Mouse (Mus musculus) heart, embryonic 12.5 days (tissue): ENCODE data around the gene Gm10272. TPM values are rescaled to one million over a fixed set of nuclear protein-coding genes. Genes with fewer than 3 reads are reported as not detected.
"Not testable (repeated sequence)": the region's sequence is repeated elsewhere in the genome, so short reads cannot be mapped to it uniquely, and the experiment has no call there.

ENCODE experiments used
- ATAC-seq: fragments of 200-750 bp; cut with Nextera tagmentation; 2 replicates; pipeline ENCODE4 v1.8.0; 2017; ENCODE audit warnings: moderate TSS enrichment, moderate library complexity; ENCODE audit not compliant: insufficient number of reproducible peaks, low FRiP score
- H3K27ac ChIP-seq: fragments of 300-500 bp; sonication (generic); 2 replicates; pipeline ENCODE4 v1.5.1; 2016; ENCODE audit warnings: mild to moderate bottlenecking, moderate library complexity; ENCODE audit not compliant: poor library complexity, severe bottlenecking
- H3K27me3 ChIP-seq: fragments of 300-500 bp; sonication (generic); replicated peaks from 2 replicates; pipeline ENCODE4 v1.6.1; 2016; ENCODE audit warnings: mild to moderate bottlenecking, moderate library complexity
- H3K36me3 ChIP-seq: fragments of 300-500 bp; sonication (generic); 2 replicates; pipeline ENCODE4 v1.6.1; 2016; ENCODE audit warnings: mild to moderate bottlenecking, moderate library complexity
- H3K4me1 ChIP-seq: fragments of 300-500 bp; sonication (generic); replicated peaks from 2 replicates; pipeline ENCODE4 v1.6.1; 2016; ENCODE audit warnings: mild to moderate bottlenecking
- H3K4me2 ChIP-seq: fragments of 300-500 bp; sonication (generic); 2 replicates; pipeline ENCODE4 v1.6.1; 2016; ENCODE audit warnings: mild to moderate bottlenecking, moderate library complexity
- H3K4me3 ChIP-seq: fragments of 300-500 bp; sonication (generic); 2 replicates; pipeline ENCODE4 v1.5.1; 2016; ENCODE audit warnings: mild to moderate bottlenecking
- H3K9ac ChIP-seq: fragments of 300-500 bp; sonication (generic); 2 replicates; pipeline ENCODE4 v1.6.1; 2016; ENCODE audit warnings: mild to moderate bottlenecking, moderate library complexity
- H3K9me3 ChIP-seq: fragments of 300-500 bp; sonication (generic); replicated peaks from 2 replicates; pipeline ENCODE4 v1.6.1; 2016; ENCODE audit warnings: mild to moderate bottlenecking, moderate library complexity
- WGBS: fragments of 180-500 bp; shearing (Covaris S2); methylation state at CpG from one replicate; pipeline ENCODE4 v1.1.7; 2016; 5-methylcytosine and 5-hydroxymethylcytosine counted together
- polyA plus RNA-seq: library from polyadenylated mRNA; unstranded; fragments of >200 nt; fragmentation: Nextera tagmentation; extraction: Ambion mirVana; gene quantifications from 2 replicates; pipeline ENCODE4 v1.2.1, GENCODE M21; 2016

Gene Gm10272
- polyA plus RNA-seq, 1 experiment from 2014 or later = not detected

DNA sequence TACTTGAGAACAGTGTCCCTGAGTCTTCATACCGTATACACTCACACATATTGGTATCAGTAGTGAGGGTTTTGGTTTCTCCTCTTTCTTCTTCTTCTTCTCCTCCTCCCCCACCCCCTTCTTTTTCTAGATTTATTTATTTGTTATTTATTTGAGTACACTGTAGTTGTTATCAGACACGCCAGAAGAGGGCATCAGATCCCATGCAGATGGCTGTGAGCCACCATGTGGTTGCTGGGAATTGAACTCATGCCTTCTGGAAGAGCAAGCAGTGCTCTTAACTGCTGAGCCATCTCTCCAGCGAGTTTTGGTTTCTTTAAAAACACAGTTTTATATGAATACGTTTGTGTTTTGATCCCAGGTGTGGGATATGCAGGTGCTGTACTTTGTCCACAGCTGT, 21.9 kb downstream of the Gm10272 start:
- ATAC-seq = no peak
- Histone ChIP-seq H3K27ac (no peak overlapping the region), H3K9me3 (no peaks in the 10 kb centered on the region), H3K9ac (no peak overlapping the region), H3K4me2 (no peak overlapping the region), H3K36me3 (no peaks in the 10 kb centered on the region), H3K4me3 (no peak overlapping the region), H3K27me3 (no peaks in the 10 kb centered on the region; the same call in 1 of the 2 replicates), H3K4me1 (no peaks in the 10 kb centered on the region)
- WGBS = 65% methylated on average over 4 of the region's 4 CpGs

GRCm38 (mm10) chr10:77729241-77729640, 22.8 kb downstream of the Gm10272 start:
- no peaks in the 10 kb centered on the region for H3K36me3 ChIP-seq
- no peaks in the 10 kb centered on the region for H3K9me3 ChIP-seq
- H3K27me3 ChIP-seq = no peaks in the 10 kb centered on the region; the same call in 1 of the 2 replicates
- H3K4me2 ChIP-seq = no peak overlapping the region
- H3K4me3 ChIP-seq = no peak overlapping the region
- H3K27ac ChIP-seq = no peak overlapping the region
- no peaks in the 10 kb centered on the region for H3K4me1 ChIP-seq
- no peak for ATAC-seq
- 46% methylated on average over 4 of the region's 4 CpGs for WGBS
- no peak overlapping the region for H3K9ac ChIP-seq

- peaks cover 10% of the 10 kb centered on the region for H3K9me3 ChIP-seq
- ATAC-seq = no peak
- H3K27me3 ChIP-seq = no peaks in the 10 kb centered on the region
- no peaks in the 10 kb centered on the region for H3K4me1 ChIP-seq
- no peak overlapping the region for H3K4me3 ChIP-seq
- no peaks in the 10 kb centered on the region; the same call in 1 of the 2 replicates for H3K36me3 ChIP-seq
- WGBS = 91% methylated on average over 1 of the region's 1 CpGs
- no peak overlapping the region for H3K27ac ChIP-seq
- no peak overlapping the region for H3K9ac ChIP-seq
- no peak overlapping the region for H3K4me2 ChIP-seq
These were observed 29.5 kb downstream of the Gm10272 start for GRCm38 (mm10) chr10:77735928-77736327.

- H3K4me1 ChIP-seq = no peaks in the 10 kb centered on the region
- no peaks in the 10 kb centered on the region; the same call in 1 of the 2 replicates for H3K36me3 ChIP-seq
- peaks cover 10% of the 10 kb centered on the region for H3K9me3 ChIP-seq
- no peaks in the 10 kb centered on the region for H3K27me3 ChIP-seq
- no peak overlapping the region for H3K4me2 ChIP-seq
- no peak overlapping the region for H3K27ac ChIP-seq
- no peak overlapping the region for H3K9ac ChIP-seq
- 73% methylated on average over 4 of the region's 4 CpGs for WGBS
- no peak for ATAC-seq
- no peak overlapping the region for H3K4me3 ChIP-seq
These were observed 32.5 kb downstream of the Gm10272 start for GRCm38 (mm10) chr10:77738929-77739328.

DNA sequence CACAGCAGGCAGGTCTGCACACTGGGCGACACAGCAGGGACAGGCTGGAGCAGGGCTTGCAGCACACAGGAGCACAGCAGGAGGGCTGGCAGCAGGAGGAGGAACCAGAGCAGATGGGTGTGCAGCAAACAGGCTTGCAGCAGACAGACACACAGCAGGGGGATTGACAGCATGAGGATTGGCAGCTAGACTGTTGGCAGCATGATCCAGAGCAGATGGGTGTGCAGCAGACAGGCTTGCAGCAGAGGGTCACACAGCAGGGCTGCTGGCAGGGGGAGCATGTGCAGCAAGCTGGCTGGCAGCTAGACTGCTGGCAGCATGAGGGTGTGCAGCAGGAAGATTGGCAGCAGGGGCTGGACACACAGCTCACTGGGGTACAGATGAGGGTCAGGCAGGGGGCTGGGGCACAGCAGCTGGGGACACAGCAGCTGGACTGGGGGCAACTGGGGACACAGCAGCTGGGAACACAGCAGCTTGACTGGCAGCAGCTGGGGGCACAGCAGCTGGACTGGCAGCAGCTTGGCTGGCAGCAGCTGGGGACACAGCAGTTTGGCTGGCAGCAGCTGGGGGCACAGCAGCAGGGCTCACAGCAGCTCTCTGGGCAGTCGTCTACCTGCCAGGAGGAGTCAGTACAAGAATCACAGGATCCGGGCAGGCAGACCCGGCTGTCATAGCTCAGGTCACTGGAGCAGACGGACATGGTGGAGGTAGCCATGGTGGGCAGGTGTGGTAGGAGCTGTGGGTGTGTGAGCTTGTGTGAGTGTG, 35.7 kb downstream of the Gm10272 start, which contains the start of gene Gm18596:
Gene Gm18596 (minus strand): TSS at position 715 of the 765 bp plus-strand sequence.
- H3K36me3 ChIP-seq, H3K9ac ChIP-seq, H3K4me3 ChIP-seq, H3K9me3 ChIP-seq, H3K4me1 ChIP-seq, H3K4me2 ChIP-seq, H3K27ac ChIP-seq, H3K27me3 ChIP-seq, ATAC-seq: not testable (repeated sequence)
- WGBS = 54% methylated on average over 5 of the region's 5 CpGs

DNA sequence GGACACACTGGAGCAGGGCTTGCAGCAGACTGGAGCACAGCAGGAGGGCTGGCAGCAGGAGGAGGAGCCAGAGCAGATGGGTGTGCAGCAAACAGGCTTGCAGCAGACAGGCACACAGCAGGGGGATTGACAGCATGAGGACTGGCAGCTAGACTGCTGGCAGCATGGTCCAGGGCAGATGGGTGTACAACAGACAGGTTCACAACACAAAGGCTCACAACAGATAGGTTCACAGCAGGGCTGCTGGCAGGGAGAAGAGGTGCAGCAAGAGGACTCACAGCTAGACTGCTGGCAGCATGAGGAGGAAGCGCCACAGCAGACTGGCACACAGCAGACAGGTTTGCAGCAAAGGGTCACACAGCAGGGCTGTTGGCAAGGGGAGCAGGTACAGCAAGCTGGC, 44.3 kb downstream of the Gm10272 start:
- not testable (repeated sequence) for H3K4me2 ChIP-seq, H3K27me3 ChIP-seq, ATAC-seq, H3K36me3 ChIP-seq, H3K9ac ChIP-seq, H3K27ac ChIP-seq, H3K4me1 ChIP-seq, H3K4me3 ChIP-seq
- H3K9me3 ChIP-seq = peaks cover 13% of the 10 kb centered on the region
- WGBS = 67% methylated on average over 1 of the region's 1 CpGs

DNA sequence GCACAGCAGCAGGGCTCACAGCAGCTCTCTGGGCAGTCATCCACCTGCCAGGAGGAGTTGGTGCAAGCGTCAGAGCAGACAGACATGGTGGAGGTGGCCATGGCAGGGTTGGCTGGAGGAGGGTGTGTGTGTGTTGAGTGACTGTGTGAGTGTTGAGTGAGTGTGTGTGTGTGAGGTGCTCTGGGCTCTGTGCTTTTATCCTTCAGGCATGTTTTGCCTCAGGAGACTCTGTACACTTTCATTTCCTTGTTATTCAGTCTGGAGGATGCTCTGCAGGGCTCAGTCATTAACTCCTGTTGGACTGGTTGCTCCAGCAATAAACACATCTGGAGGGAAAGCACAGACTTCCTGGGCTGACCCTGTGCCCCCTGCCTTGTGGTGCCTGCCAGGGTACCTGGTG, 44.8 kb downstream of the Gm10272 start, which contains the start of gene Gm9736:
Gene Gm9736 (minus strand): TSS at position 101 of the 400 bp plus-strand sequence.
- not testable (repeated sequence) for H3K36me3 ChIP-seq, H3K27ac ChIP-seq, H3K4me1 ChIP-seq, ATAC-seq, H3K9ac ChIP-seq, H3K4me2 ChIP-seq, H3K27me3 ChIP-seq, H3K4me3 ChIP-seq
- H3K9me3 ChIP-seq = peaks cover 13% of the 10 kb centered on the region
- WGBS = 33% methylated on average over 1 of the region's 1 CpGs

DNA sequence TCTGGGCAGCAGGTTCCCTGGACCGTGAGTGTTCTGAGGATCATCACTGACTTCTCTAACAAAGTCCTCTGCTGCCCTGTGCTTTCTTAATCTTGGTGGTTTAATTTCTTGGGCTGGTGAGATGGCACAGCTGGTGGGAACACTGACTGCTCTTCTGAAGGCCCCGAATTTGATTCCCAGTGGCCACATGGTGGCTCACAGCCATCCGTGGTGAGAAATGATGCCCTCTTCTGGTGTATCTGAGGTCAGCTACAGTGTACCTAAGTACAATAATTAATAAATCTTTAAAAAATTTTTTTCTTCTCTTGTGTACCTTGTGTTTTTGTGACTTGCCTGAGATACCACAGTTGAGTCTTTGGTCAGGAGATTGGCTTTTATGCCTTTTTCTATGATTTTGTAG, 45.9 kb downstream of the Gm10272 start:
- ATAC-seq, H3K4me1 ChIP-seq, H3K9ac ChIP-seq, H3K9me3 ChIP-seq, H3K27ac ChIP-seq, H3K27me3 ChIP-seq, H3K4me3 ChIP-seq, H3K36me3 ChIP-seq, H3K4me2 ChIP-seq: not testable (repeated sequence)
- WGBS = 58% methylated on average over 3 of the region's 3 CpGs

GRCm38 (mm10) chr10:77753448-77753847, 47.0 kb downstream of the Gm10272 start:
- H3K27me3 ChIP-seq = 0 out of 2 replicates have a peak, but pooled peaks cover 6% of the 10 kb centered on the region
- no peak overlapping the region for H3K4me2 ChIP-seq
- H3K9me3 ChIP-seq = peaks cover under 1% of the 10 kb centered on the region; the same call in 1 of the 2 replicates
- H3K4me3 ChIP-seq = no peak overlapping the region
- no peaks in the 10 kb centered on the region for H3K36me3 ChIP-seq
- no peaks in the 10 kb centered on the region for H3K4me1 ChIP-seq
- H3K9ac ChIP-seq = no peak overlapping the region
- ATAC-seq = no peak
- no peak overlapping the region for H3K27ac ChIP-seq

Other genes with a start within 250 kb of the Gm10272 start
- 31.0 and 32.1 TPM in 2 replicates for gene Fam207a, start 190.8 kb upstream of the Gm10272 start, polyA plus RNA-seq
- 1.5 and 2.5 TPM in 2 replicates for gene Itgb2, start 176.4 kb upstream of the Gm10272 start, polyA plus RNA-seq
- 103 and 104 TPM in 2 replicates for gene Pttg1ip, start 124.9 kb upstream of the Gm10272 start, polyA plus RNA-seq
- gene Sumo3, start 100.5 kb upstream of the Gm10272 start, polyA plus RNA-seq = 177 and 184 TPM in 2 replicates
- gene Gm49325, start 100.4 kb upstream of the Gm10272 start, polyA plus RNA-seq = 14.5 TPM in 1 of 2 replicates, not detected in the other
- 69.5 and 72.8 TPM in 2 replicates for gene Ube2g2, start 84.4 kb upstream of the Gm10272 start, polyA plus RNA-seq
- not detected in 2 replicates for gene Tspear, start 20.1 kb upstream of the Gm10272 start, polyA plus RNA-seq
- gene Gm19402, start 15.9 kb upstream of the Gm10272 start, polyA plus RNA-seq = not detected in 2 replicates
- not detected in 2 replicates for gene Gm9508, start 9.4 kb upstream of the Gm10272 start, polyA plus RNA-seq
- gene Gm10024, start 4.8 kb downstream of the Gm10272 start, polyA plus RNA-seq = not detected in 2 replicates
- gene Gm10142, start 9.2 kb downstream of the Gm10272 start, polyA plus RNA-seq = not detected in 2 replicates
- gene Krtap12-1, start 14.0 kb downstream of the Gm10272 start, polyA plus RNA-seq = not detected in 2 replicates
- gene Gm10100, start 19.9 kb downstream of the Gm10272 start, polyA plus RNA-seq = not detected in 2 replicates
- not detected in 2 replicates for gene Gm18596, start 36.0 kb downstream of the Gm10272 start, polyA plus RNA-seq
- not detected in 2 replicates for gene Gm9736, start 44.7 kb downstream of the Gm10272 start, polyA plus RNA-seq
- gene Gm3233, start 53.1 kb downstream of the Gm10272 start, polyA plus RNA-seq = not detected in 2 replicates
- not detected in 2 replicates for gene Gm3238, start 64.7 kb downstream of the Gm10272 start, polyA plus RNA-seq
- not detected in 2 replicates for gene Gm7138, start 70.3 kb downstream of the Gm10272 start, polyA plus RNA-seq
- gene Gm3250, start 75.9 kb downstream of the Gm10272 start, polyA plus RNA-seq = not detected in 2 replicates
- gene Gm7137, start 81.6 kb downstream of the Gm10272 start, polyA plus RNA-seq = not detected in 2 replicates
- not detected in 2 replicates for gene Gm9639, start 88.5 kb downstream of the Gm10272 start, polyA plus RNA-seq
- not detected in 2 replicates for gene Gm19668, start 92.5 kb downstream of the Gm10272 start, polyA plus RNA-seq
- gene Gm9507, start 105.2 kb downstream of the Gm10272 start, polyA plus RNA-seq = not detected in 2 replicates
- not detected in 2 replicates for gene Gm2696, start 108.1 kb downstream of the Gm10272 start, polyA plus RNA-seq
- gene Krtap10-4, start 120.5 kb downstream of the Gm10272 start, polyA plus RNA-seq = not detected in 2 replicates
- not detected in 2 replicates for gene Krtap10-10, start 129.3 kb downstream of the Gm10272 start, polyA plus RNA-seq
- not detected in 2 replicates for gene Gm36176, start 140.2 kb downstream of the Gm10272 start, polyA plus RNA-seq
- not detected in 2 replicates for gene Gm10318, start 146.2 kb downstream of the Gm10272 start, polyA plus RNA-seq
- not detected in 2 replicates for gene Gm3285, start 155.3 kb downstream of the Gm10272 start, polyA plus RNA-seq
- gene Lrrc3, start 195.9 kb downstream of the Gm10272 start, polyA plus RNA-seq = 1.9 and 2.1 TPM in 2 replicates